Mouse (Mus musculus): Measurements from ENCODE around the gene Slc38a1. TPM values are rescaled to one million over a fixed set of nuclear protein-coding genes. Genes with fewer than 3 reads are reported as not detected.
A peak's percentile ranks its signal among the peaks of the same experiment; 100 is the strongest.

Gene Slc38a1
- polyA plus RNA-seq, 1 experiment from 2014 or later: 158 TPM

DNA sequence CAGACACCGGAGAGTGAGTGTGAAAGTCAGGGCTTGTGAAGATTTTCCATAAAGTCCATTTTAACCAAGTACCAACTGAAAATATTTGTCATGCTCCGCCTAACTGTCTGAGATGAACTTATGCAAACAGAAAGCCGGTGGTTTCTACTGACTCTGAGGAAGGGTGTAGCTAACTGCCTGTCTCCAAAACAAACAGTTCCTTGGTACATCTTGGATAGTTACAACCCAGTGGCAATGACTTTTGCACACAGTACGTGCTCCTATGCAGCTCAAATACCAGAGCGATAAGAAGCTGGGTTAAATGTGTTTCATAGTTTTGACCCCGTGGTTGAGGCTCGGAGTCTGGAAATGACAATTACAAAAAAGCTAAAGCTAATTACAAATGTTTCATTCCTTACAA, 34.0 kb downstream of the Slc38a1 start:
- Histone ChIP-seq H3K27me3 (replicated peaks; ENCODE audit: control insufficient read depth, insufficient read depth, low read length) (no peaks in the 10 kb centered on the region), H3K4me2 (ENCODE audit: low read length) (no peak overlapping the region), H3K9me3 (ENCODE audit: control insufficient read depth, low read length) (no peaks in the 10 kb centered on the region), H3K4me1 (replicated peaks; ENCODE audit: control insufficient read depth, insufficient read depth, low read length) (no peaks in the 10 kb centered on the region; the same call in 1 of the 2 replicates), H3K27ac (ENCODE audit: low read length) (no peak overlapping the region), H3K9ac (replicated peaks; ENCODE audit: low read depth, low read length) (no peak overlapping the region), H3K4me3 (replicated peaks; ENCODE audit: low read length) (no peak overlapping the region), H3K36me3 (ENCODE audit: control insufficient read depth, insufficient read depth) (peaks cover 16% of the 10 kb centered on the region)
- 85% methylated on average over 7 of the region's 7 CpGs for WGBS
- ATAC-seq: no peak

GRCm38 (mm10) chr15:96607422-96607821, 35.3 kb downstream of the Slc38a1 start:
- Histone ChIP-seq H3K4me1 (replicated peaks; ENCODE audit: control insufficient read depth, insufficient read depth, low read length) (peaks cover 8% of the 10 kb centered on the region), H3K4me3 (replicated peaks; ENCODE audit: low read length) (no peak overlapping the region), H3K4me2 (ENCODE audit: low read length) (no peak overlapping the region), H3K36me3 (ENCODE audit: control insufficient read depth, insufficient read depth) (peaks cover 4% of the 10 kb centered on the region; the same call in 1 of the 2 replicates), H3K27me3 (replicated peaks; ENCODE audit: control insufficient read depth, insufficient read depth, low read length) (no peaks in the 10 kb centered on the region), H3K27ac (ENCODE audit: low read length) (no peak overlapping the region), H3K9me3 (ENCODE audit: control insufficient read depth, low read length) (no peaks in the 10 kb centered on the region), H3K9ac (replicated peaks; ENCODE audit: low read depth, low read length) (no peak overlapping the region)
- WGBS: 92% methylated on average over 5 of the region's 5 CpGs
- no peak for ATAC-seq

DNA sequence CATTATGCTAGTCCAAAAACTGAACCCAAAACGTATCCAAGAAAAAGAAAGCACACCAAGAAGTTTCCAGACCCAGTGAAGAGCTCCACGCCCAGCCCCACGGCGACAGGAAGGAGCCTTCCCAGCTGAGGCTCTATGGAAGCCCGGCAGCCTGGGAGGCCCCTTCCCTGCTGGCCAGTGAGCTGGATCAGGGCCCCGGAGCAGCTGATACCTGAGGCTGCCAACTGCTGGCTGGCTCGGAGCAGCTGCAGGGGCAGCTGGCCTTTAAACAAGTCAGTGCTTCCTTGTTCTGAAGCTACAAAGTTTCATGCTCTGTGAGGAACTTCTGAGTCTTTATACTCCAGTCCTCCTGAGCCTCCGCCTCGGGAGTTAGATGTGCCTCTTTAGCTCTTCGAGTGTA, 38.4 kb downstream of the Slc38a1 start:
- Histone ChIP-seq H3K4me1 (replicated peaks; ENCODE audit: control insufficient read depth, insufficient read depth, low read length) (peaks cover 32% of the 10 kb centered on the region), H3K4me3 (replicated peaks; ENCODE audit: low read length) (no peak overlapping the region), H3K4me2 (ENCODE audit: low read length) (no peak overlapping the region), H3K27me3 (replicated peaks; ENCODE audit: control insufficient read depth, insufficient read depth, low read length) (no peaks in the 10 kb centered on the region), H3K36me3 (ENCODE audit: control insufficient read depth, insufficient read depth) (no peaks in the 10 kb centered on the region), H3K9ac (replicated peaks; ENCODE audit: low read depth, low read length) (no peak overlapping the region), H3K9me3 (ENCODE audit: control insufficient read depth, low read length) (no peaks in the 10 kb centered on the region), H3K27ac (ENCODE audit: low read length) (no peak overlapping the region)
- 61% methylated on average over 10 of the region's 10 CpGs for WGBS
- 0 out of 2 replicates have a peak, but pooled peaks have one; percentile 34 for ATAC-seq

GRCm38 (mm10) chr15:96602043-96602442, 40.7 kb downstream of the Slc38a1 start:
- no peak for ATAC-seq
- Histone ChIP-seq H3K9ac (replicated peaks; ENCODE audit: low read depth, low read length) (no peak overlapping the region), H3K9me3 (ENCODE audit: control insufficient read depth, low read length) (no peaks in the 10 kb centered on the region), H3K36me3 (ENCODE audit: control insufficient read depth, insufficient read depth) (no peaks in the 10 kb centered on the region), H3K4me1 (replicated peaks; ENCODE audit: control insufficient read depth, insufficient read depth, low read length) (peaks cover 38% of the 10 kb centered on the region), H3K4me2 (ENCODE audit: low read length) (no peak overlapping the region), H3K27me3 (replicated peaks; ENCODE audit: control insufficient read depth, insufficient read depth, low read length) (no peaks in the 10 kb centered on the region), H3K27ac (ENCODE audit: low read length) (no peak overlapping the region), H3K4me3 (replicated peaks; ENCODE audit: low read length) (no peak overlapping the region)
- 53% methylated on average over 16 of the region's 16 CpGs for WGBS

DNA sequence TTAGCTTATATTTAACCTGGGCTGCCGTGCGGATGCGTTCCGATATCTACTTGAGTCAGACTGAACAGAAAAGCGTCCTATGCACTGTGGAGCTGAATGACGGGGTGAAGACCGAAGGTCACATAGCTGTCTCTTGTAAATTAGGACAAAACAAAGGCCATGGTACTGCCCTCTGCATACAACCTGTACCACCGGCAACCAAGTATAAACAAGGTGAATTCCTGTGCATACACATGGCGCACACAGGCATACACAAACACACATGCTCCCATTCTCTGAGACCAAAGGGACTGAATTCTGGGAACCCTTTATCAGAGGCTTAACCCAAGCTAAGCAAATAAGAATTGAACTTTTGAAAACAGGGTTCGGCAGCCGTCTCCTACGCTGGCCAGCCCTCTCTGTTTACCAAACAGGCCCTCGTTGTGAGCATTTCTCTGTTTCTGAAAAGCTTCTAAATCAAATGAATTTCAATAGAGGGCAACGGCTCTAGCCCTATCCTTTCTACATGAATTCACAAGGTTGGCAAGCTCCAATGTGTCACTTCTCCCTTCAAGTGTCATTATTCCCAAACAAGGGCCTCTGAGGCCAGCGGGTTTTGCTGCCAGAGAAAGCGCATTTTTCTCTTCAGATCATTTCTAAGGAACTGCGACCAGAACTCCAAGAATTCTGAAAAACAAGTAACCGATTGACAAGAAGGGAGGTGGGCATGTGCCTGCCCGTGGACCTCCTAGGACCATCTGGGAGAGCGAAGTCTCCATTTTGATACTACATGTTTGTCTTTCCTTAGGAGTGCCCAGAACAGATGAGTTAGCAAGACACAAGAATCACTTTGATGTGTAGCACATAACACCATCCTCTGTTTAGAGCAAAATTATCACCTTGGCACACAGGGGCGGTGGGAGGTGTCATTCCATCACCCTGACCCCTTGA, 42.6 kb downstream of the Slc38a1 start:
- Histone ChIP-seq H3K4me3 (replicated peaks; ENCODE audit: low read length) (no peak overlapping the region), H3K27ac (ENCODE audit: low read length) (no peak overlapping the region), H3K9ac (replicated peaks; ENCODE audit: low read depth, low read length) (no peak overlapping the region), H3K4me2 (ENCODE audit: low read length) (no peak overlapping the region), H3K27me3 (replicated peaks; ENCODE audit: control insufficient read depth, insufficient read depth, low read length) (no peaks in the 10 kb centered on the region), H3K9me3 (ENCODE audit: control insufficient read depth, low read length) (no peaks in the 10 kb centered on the region), H3K4me1 (replicated peaks; ENCODE audit: control insufficient read depth, insufficient read depth, low read length) (peaks cover 38% of the 10 kb centered on the region), H3K36me3 (ENCODE audit: control insufficient read depth, insufficient read depth) (no peaks in the 10 kb centered on the region)
- peak; percentile 64 for ATAC-seq
- 33% methylated on average over 21 of the region's 21 CpGs for WGBS

DNA sequence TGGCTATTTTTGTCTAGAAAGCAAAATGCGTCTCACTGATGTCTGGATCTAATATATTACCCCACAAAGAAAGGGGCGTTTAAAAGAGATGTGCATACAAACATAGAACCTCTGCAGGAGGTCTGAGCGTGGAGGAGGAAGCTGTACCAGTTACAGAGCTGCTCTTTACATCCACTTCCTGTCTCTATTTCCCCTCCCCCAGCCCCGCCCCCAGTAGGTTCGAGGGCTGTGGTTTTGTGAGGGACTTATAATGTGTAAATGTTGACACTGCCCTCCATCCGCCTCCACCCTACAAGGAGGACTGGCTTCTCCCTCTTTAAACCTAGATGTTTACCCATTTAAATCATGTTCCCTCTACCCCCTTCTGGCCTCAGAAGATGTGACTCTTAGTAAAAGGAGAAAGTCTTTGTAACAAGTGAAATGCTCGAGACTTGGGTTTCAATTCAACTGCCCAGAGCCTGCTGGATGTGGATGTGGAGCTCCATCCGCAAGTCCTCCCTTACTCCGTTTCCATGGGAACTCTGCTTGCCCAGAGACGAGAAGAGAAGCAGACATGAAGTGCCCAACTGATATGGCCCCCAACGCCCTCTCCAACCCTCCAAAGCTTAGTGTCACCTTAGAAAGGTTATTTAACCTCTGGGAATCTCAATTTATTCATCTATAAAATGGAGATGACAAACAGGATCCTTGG, 43.7 kb downstream of the Slc38a1 start:
- Histone ChIP-seq H3K27ac (ENCODE audit: low read length) (no peak overlapping the region), H3K9ac (replicated peaks; ENCODE audit: low read depth, low read length) (no peak overlapping the region), H3K27me3 (replicated peaks; ENCODE audit: control insufficient read depth, insufficient read depth, low read length) (no peaks in the 10 kb centered on the region), H3K4me2 (ENCODE audit: low read length) (no peak overlapping the region), H3K36me3 (ENCODE audit: control insufficient read depth, insufficient read depth) (no peaks in the 10 kb centered on the region), H3K4me1 (replicated peaks; ENCODE audit: control insufficient read depth, insufficient read depth, low read length) (peaks cover 41% of the 10 kb centered on the region), H3K9me3 (ENCODE audit: control insufficient read depth, low read length) (no peaks in the 10 kb centered on the region), H3K4me3 (replicated peaks; ENCODE audit: low read length) (no peak overlapping the region)
- no peak for ATAC-seq
- 67% methylated on average over 11 of the region's 11 CpGs for WGBS

- Histone ChIP-seq H3K4me2 (ENCODE audit: low read length) (no peak overlapping the region), H3K4me1 (replicated peaks; ENCODE audit: control insufficient read depth, insufficient read depth, low read length) (peaks cover 39% of the 10 kb centered on the region), H3K27me3 (replicated peaks; ENCODE audit: control insufficient read depth, insufficient read depth, low read length) (no peaks in the 10 kb centered on the region), H3K4me3 (replicated peaks; ENCODE audit: low read length) (no peak overlapping the region), H3K27ac (ENCODE audit: low read length) (no peak overlapping the region), H3K9ac (replicated peaks; ENCODE audit: low read depth, low read length) (no peak overlapping the region), H3K9me3 (ENCODE audit: control insufficient read depth, low read length) (no peaks in the 10 kb centered on the region), H3K36me3 (ENCODE audit: control insufficient read depth, insufficient read depth) (no peaks in the 10 kb centered on the region)
- no peak for ATAC-seq
- 89% methylated on average over 9 of the region's 9 CpGs for WGBS
Measured at GRCm38 (mm10) chr15:96597116-96597515, 45.6 kb downstream of the Slc38a1 start.

DNA sequence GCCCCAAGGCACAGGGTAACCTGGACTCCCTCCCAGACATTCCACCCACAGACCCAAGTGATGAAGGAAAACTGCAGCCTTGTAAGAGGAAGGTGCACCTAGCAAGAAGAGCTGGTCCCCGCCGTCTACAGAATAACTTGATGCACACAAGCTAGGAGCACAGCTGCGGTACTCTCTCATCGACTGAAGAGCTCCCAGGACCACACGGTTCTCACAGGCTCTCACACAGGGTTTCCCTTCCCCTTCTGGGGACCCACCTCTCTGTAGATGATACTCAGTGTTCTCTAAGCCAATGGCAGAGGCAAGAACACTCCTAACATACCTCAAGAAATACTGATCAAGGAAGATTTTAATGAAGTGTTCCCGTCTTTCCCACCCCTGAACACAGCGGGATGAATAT, 48.4 kb downstream of the Slc38a1 start:
- H3K4me1 ChIP-seq (replicated peaks; ENCODE audit: control insufficient read depth, insufficient read depth, low read length): peaks cover 22% of the 10 kb centered on the region
- no peak overlapping the region for H3K4me2 ChIP-seq (ENCODE audit: low read length)
- no peak overlapping the region for H3K9ac ChIP-seq (replicated peaks; ENCODE audit: low read depth, low read length)
- ATAC-seq: no peak
- 93% methylated on average over 7 of the region's 7 CpGs for WGBS
- H3K36me3 ChIP-seq (ENCODE audit: control insufficient read depth, insufficient read depth): no peaks in the 10 kb centered on the region; the same call in 1 of the 2 replicates
- no peak overlapping the region for H3K27ac ChIP-seq (ENCODE audit: low read length)
- H3K27me3 ChIP-seq (replicated peaks; ENCODE audit: control insufficient read depth, insufficient read depth, low read length): no peaks in the 10 kb centered on the region
- no peak overlapping the region for H3K4me3 ChIP-seq (replicated peaks; ENCODE audit: low read length)
- H3K9me3 ChIP-seq (ENCODE audit: control insufficient read depth, low read length): no peaks in the 10 kb centered on the region

DNA sequence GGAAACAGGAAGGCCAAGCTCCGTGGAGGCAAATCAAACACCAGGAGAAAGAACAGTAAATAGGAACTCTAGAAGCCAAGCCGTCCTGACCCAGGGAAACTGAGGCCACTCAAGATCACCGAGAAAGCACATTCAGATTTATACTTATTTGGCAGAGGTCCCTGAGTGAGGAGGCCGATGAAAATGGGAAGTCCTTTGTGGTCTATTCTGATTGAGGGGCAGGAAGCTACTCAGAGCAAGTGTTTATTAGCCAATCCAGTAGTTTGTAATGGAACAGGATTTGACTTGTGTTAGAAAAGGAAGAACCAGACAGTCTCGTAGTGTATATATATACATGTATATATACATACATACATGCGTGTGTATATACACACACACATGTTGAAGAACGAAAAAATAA, 48.8 kb downstream of the Slc38a1 start:
- 74% methylated on average over 7 of the region's 7 CpGs for WGBS
- Histone ChIP-seq H3K36me3 (ENCODE audit: control insufficient read depth, insufficient read depth) (no peaks in the 10 kb centered on the region; the same call in 1 of the 2 replicates), H3K9me3 (ENCODE audit: control insufficient read depth, low read length) (no peaks in the 10 kb centered on the region), H3K9ac (replicated peaks; ENCODE audit: low read depth, low read length) (no peak overlapping the region), H3K4me2 (ENCODE audit: low read length) (no peak overlapping the region), H3K27me3 (replicated peaks; ENCODE audit: control insufficient read depth, insufficient read depth, low read length) (no peaks in the 10 kb centered on the region), H3K27ac (ENCODE audit: low read length) (no peak overlapping the region), H3K4me3 (replicated peaks; ENCODE audit: low read length) (no peak overlapping the region), H3K4me1 (replicated peaks; ENCODE audit: control insufficient read depth, insufficient read depth, low read length) (peaks cover 22% of the 10 kb centered on the region)
- ATAC-seq: no peak

Measured in forebrain, embryonic 16.5 days (tissue).